Mouse (Mus musculus) gastrocnemius, adult 8-10 months (tissue): ENCODE measurements around the gene Fcho1. TPM values are rescaled to one million over a fixed set of nuclear protein-coding genes. Genes with fewer than 3 reads are reported as not detected.
"Not testable (repeated sequence)": the region's sequence is repeated elsewhere in the genome, so short reads cannot be mapped to it uniquely, and the experiment has no call there.

Experiments
- DNase-seq, 2 experiments: peaks; one replicate each; pipeline ENCODE4 v3.0.0; 2022; ENCODE audit warnings: low spot score in 2 of 2
- total RNA-seq, 4 experiments: library from RNA; stranded (reverse); gene quantifications; 2 replicates each; pipeline ENCODE4 v1.2.4; 2022

Fcho1 gene
- total RNA-seq, 4 experiments from 2014 or later = 0.08 to 0.65 TPM; not detected in 2

DNA sequence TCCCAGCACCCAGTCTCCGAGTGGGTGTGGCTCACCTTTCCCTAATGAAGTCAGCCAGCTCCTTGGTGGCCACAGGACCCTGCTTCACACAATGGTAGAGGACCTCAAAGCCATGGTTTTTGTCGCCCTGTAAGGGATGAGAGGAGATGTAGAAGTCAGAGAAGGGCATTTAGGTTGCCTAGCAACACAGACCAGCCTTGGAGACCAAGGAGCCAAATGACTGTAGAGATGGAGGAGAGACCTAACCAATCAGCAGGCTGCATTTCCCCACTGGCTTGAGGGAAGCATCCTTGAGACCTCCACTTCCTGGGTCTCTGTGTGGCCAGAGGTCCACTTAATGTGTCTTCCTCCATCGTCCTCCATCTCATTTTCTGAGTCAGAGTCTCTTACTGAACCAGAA is 7.3 kb downstream of the Fcho1 start:
- no peak for DNase-seq

GRCm38 (mm10) chr8:71717096-71717495 is 8.4 kb downstream of the Fcho1 start:
- DNase-seq = no peak

GRCm38 (mm10) chr8:71716561-71717053 is 8.9 kb downstream of the Fcho1 start:
- no peak for DNase-seq

DNA sequence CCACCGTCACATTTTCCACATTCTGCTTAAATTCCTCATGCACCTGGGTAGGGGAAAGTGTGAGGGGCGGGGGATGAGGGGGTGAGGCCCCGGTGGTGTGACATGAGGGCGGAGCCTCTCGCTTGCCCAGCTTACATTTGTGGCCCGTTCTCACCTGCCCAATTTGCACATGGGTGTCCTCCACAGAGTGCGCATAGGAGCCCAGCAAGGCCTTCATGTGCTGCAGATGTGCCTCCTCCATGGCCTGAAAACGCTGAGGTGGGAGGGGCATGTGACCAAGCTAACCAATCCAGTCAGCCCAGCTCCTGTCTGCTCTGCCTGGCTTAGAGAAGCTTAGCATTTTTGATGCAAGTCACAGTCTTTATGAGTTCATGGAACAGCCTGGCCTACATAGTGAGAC is 10.0 kb downstream of the Fcho1 start:
- no peak for DNase-seq

GRCm38 (mm10) chr8:71711574-71711973 is 13.9 kb downstream of the Fcho1 start:
- DNase-seq = no peak

GRCm38 (mm10) chr8:71709800-71710446 is 15.6 kb downstream of the Fcho1 start:
- peak; percentile 29 to 41 for DNase-seq

GRCm38 (mm10) chr8:71709134-71709799 is 16.2 kb downstream of the Fcho1 start:
- no peak for DNase-seq

GRCm38 (mm10) chr8:71707874-71708273 is 17.6 kb downstream of the Fcho1 start:
- DNase-seq = no peak

- DNase-seq = not testable (repeated sequence)
Measured at GRCm38 (mm10) chr8:71703400-71703799, 22.1 kb downstream of the Fcho1 start.

DNA sequence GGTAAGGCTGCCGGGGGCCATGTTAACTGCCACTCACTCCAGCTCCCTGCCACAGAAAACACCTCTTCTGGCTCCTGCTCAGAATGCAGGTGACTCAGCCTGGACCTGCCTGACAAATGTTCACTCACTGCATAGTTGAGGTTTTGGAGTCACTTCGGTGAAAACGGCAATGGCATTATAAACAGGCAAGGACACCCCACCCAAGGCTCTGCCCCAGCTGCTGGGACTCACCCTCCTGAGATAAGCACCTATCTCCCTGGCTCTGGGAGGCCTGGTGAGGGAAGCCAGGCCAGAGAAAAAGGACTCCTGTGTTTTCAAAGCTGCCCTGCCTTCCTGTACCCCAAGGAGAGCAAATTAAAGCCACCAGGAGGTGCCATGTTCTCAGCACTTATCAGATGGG is 22.6 kb downstream of the Fcho1 start:
- DNase-seq = no peak

DNA sequence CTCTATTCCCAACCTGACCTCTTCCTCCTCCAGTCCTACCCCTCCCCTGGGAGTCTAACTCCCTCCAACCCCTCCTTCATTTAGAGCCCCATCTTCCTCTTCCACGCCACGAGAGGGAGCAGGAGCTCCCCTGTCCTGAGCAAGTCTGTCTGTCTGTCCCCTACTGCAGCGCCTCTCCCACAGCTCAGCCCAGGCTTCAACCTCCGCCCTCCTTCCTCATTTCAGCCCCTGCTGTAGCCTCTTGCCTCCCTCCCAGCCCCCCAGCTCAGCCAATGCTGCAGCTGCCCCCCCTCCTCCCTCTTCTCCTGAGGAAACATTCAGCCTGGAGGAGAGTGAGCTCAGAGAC is 23.5 kb downstream of the Fcho1 start:
- no peak for DNase-seq

DNA sequence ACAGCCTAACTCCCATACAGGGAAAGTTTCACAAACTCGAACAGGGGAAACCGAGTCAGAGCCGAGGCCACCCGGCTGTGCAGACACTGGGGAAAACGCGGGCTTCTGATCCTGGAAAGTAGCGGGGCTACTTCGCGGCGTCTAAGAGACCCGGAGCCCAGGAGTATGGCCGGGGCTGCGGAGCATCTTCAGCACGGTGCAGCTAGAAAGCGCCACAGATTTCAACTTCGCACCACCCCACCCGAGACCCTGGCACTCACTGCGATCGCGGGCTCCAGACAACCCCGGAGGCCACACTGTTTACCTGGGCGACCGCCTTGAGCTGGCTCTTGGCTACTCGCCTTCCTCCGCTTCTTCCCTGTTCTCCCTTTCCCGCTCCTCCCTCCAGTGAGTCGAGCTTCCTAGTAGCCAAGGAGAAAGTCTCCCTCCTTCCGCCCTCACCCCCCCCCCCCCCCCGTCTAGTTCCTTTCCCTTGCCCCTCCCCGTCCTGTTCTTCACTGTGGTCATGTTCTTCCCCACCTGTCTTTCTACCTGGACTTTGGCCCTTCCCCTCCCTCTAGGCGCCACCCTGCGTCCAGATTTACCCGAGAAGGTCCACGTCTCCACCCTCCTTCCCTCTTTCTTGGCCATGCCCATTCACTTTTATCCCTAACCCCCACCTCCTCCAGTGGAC is 24.0 kb downstream of the Fcho1 start, which contains the start of gene B3gnt3:
B3gnt3 (minus strand) TSS at position 376 of the 673 bp plus-strand sequence.
- DNase-seq = no peak

GRCm38 (mm10) chr8:71700493-71701269 is 24.8 kb downstream of the Fcho1 start:
- no peak for DNase-seq

- DNase-seq = not testable (repeated sequence)
Measured at GRCm38 (mm10) chr8:71695456-71695855, 30.1 kb downstream of the Fcho1 start.

GRCm38 (mm10) chr8:71693166-71694041 is 32.1 kb downstream of the Fcho1 start:
- DNase-seq = no peak

DNA sequence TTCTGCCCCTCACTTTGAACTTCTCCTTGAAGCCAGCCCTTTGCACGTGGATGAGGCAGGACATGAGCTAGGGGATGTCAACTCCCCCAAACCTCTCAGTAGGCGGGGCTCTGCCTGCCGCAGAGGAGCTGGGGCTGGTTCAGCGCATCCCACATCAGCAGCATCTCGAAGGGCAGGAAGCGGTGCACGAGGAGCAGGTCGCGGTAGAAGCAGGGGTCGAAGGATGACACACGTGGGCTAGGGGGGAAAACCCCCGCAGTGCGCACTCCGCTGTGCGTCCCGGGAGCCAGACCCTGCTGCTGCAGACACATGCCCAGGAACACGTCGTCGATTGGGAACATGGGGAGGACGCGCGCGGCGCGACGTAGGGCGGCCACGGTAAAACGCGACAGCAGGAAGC is 33.0 kb downstream of the Fcho1 start:
- no peak for DNase-seq

GRCm38 (mm10) chr8:71689028-71689427 is 36.5 kb downstream of the Fcho1 start, which contains the start of gene Insl3:
Gene Insl3, plus strand, starts transcription at chr8:71689214.
- no peak for DNase-seq

GRCm38 (mm10) chr8:71687616-71688015 is 37.9 kb downstream of the Fcho1 start:
- DNase-seq = no peak

- no peak for DNase-seq
Measured at GRCm38 (mm10) chr8:71686143-71686734, 39.3 kb downstream of the Fcho1 start.

- DNase-seq = no peak
Measured at GRCm38 (mm10) chr8:71685573-71685972, 39.9 kb downstream of the Fcho1 start.
